Mouse (Mus musculus) limb, embryonic 10.5 days (tissue): ENCODE results near the gene Rab11fip5. TPM values are rescaled to one million over a fixed set of nuclear protein-coding genes. Genes with fewer than 3 reads are reported as not detected.

Experiments used
- DNase-seq: peaks from one replicate; pipeline ENCODE4 v3.0.0-alpha.2; 2017; ENCODE audit warnings: low spot score
- H3K27ac ChIP-seq: fragments of 300-500 bp; sonication (generic); 2 replicates; pipeline ENCODE4 v1.5.1; 2016; ENCODE audit warnings: mild to moderate bottlenecking
- H3K27me3 ChIP-seq: fragments of 300-500 bp; sonication (generic); 2 replicates; pipeline ENCODE4 v1.6.1; 2016; ENCODE audit warnings: low read depth, mild to moderate bottlenecking; ENCODE audit not compliant: poor library complexity, severe bottlenecking
- H3K36me3 ChIP-seq: fragments of 300-500 bp; sonication (generic); 2 replicates; pipeline ENCODE4 v1.6.1; 2016; ENCODE audit warnings: mild to moderate bottlenecking, moderate library complexity
- H3K4me1 ChIP-seq: fragments of 300-500 bp; sonication (generic); 2 replicates; pipeline ENCODE4 v1.6.1; 2016
- H3K4me3 ChIP-seq: fragments of 300-500 bp; sonication (generic); 2 replicates; pipeline ENCODE4 v1.5.1; 2016; ENCODE audit warnings: mild to moderate bottlenecking, moderate library complexity
- H3K9me3 ChIP-seq: fragments of 300-500 bp; sonication (generic); replicated peaks from 2 replicates; pipeline ENCODE4 v1.6.1; 2016; ENCODE audit warnings: mild to moderate bottlenecking
- WGBS: fragments of 180-500 bp; shearing (Covaris S2); methylation state at CpG from one replicate; pipeline ENCODE4 v1.1.7; 2016; 5-methylcytosine and 5-hydroxymethylcytosine counted together
- polyA plus RNA-seq: library from polyadenylated mRNA; unstranded; fragments of >200 nt; fragmentation: Nextera tagmentation; extraction: Ambion mirVana; gene quantifications from 2 replicates; pipeline ENCODE4 v1.2.1, GENCODE M21; 2016

The Rab11fip5 gene
- polyA plus RNA-seq: 3.2 and 4.3 TPM in 2 replicates

DNA sequence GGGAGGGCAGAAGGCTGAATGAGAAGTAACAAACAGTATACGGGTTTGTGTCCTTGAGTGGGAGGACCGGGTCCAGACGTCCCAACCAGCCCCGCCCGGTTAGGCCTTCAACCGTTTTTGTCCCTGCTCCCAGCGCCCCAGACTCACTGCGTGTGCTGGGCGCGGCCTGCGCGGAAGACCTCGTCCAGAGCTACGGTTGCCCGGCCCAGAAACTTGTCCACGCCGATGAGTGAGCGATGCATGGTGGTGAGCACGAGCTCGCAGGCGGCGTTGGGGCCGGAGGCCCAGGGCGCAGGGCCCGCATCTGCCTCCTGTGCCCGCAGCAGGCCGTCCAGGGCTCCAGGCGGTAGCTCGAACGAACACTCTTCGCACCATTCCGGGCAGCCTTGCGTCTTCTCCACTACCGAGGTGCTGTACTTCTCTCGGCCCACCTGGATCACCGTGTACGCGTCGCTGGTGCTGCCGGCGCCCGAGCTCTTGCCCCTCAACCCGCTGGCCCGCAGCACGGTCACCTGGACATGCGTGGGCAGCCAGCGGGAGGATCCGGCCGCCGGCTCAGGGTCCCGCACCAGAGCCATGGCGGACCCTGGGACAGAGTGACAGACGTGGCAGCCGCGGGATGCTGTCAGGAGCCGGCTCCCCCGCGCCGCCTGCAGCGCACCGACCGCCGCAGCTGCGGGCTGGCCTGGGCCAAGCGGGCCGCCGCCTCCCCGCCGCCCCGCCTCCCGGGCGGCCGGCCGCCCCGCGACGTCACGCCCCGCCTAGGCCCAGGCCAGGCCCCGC lies at the start of gene Rab11fip5:
Gene Rab11fip5, minus strand, starts transcription at position 684 of the 783 bp plus-strand sequence.
- WGBS: 3% methylated on average over 80 of the region's 80 CpGs
- no peak for DNase-seq
- peak within 1 kb of the TSS; percentile 80 for H3K27ac ChIP-seq
- no peaks in the 10 kb centered on the region for H3K36me3 ChIP-seq
- H3K4me3 ChIP-seq: peak within 1 kb of the TSS; percentile 82
- H3K9me3 ChIP-seq: no peaks in the 10 kb centered on the region
- peaks cover 32% of the 10 kb centered on the region for H3K4me1 ChIP-seq
- peaks cover 49% of the 10 kb centered on the region for H3K27me3 ChIP-seq

DNA sequence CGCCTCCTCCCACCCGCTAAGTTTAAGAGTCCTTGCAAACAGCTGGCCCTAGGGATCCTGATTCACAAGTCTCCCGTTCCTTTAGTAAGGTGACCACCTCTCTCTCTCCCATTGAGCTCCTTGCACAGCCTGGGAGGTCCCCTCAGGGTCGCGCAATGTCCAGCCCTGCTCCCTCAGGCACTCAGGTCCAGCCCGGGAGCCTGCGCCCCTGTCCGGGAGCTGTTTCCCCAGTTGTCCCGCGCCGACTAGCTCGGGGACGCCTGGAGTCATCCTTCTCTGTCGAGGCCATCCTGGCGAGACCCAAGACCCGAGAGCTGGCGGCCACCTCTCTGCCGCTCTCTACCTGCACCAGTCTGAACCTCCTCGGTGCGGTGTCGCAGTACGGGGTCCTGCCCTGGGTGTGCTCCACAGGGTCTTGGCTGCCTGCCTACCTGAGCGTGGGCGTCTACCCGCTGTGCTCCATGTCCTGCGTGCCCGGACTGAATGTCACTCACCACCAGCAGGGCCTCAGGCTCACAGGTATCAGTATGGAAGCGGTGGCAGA lies 49.5 kb upstream of the Rab11fip5 start, which contains the start of gene Noto:
Gene Noto, plus strand, starts transcription at position 51 of the 544 bp plus-strand sequence.
- Histone ChIP-seq H3K27ac (no peak within 1 kb of the TSS), H3K4me1 (peaks cover 10% of the 10 kb centered on the region), H3K27me3 (peaks cover 73% of the 10 kb centered on the region), H3K4me3 (peak within 1 kb of the TSS; percentile 4; the same call in 1 of the 2 replicates), H3K36me3 (no peaks in the 10 kb centered on the region), H3K9me3 (no peaks in the 10 kb centered on the region)
- WGBS: 11% methylated on average over 28 of the region's 28 CpGs
- peak; percentile 41 for DNase-seq

DNA sequence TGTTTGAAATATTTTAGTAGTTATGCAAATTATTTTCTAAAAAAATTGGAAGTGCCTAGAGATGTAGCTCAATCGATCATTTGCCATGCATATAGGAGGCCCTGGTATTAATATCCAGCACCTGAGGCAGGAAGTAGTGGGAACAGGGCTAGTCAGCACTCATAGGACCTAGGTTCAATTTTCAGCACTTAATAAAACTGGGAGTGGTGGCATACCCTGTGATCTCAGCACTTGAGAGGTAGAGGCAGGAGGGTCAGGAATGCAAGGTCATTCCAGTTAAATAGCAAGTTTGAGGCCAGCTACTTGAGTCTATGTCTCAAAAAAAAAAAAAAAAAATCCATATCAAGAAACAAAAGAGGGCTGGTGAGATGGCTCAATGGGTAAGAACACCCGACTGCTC lies 44.7 kb upstream of the Rab11fip5 start:
- Histone ChIP-seq H3K9me3 (no peaks in the 10 kb centered on the region), H3K4me3 (no peak overlapping the region), H3K27ac (no peak overlapping the region), H3K36me3 (no peaks in the 10 kb centered on the region), H3K27me3 (peaks cover 48% of the 10 kb centered on the region), H3K4me1 (peaks cover 9% of the 10 kb centered on the region)
- no peak for DNase-seq
- 89% methylated on average over 2 of the region's 2 CpGs for WGBS

DNA sequence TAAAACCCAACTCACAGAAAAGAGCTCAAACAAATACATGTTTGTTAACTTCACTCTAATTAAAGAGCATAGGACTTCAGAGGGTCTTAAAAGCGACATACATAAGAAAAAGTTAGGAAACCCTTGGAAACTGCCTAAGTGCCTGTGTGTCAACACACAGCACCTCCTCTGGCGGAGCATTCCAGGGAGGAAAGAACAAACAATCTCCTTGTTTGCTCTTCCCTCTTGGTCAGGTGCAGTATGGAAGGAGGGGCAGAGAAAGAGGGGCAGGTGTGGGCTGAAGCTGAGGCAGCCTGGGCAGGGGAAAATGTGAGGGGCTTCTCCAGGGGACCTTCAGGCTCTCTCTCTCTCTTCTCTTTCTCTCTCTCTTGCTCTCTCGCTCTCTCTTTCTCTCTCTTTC lies 41.4 kb upstream of the Rab11fip5 start:
- H3K9me3 ChIP-seq: no peaks in the 10 kb centered on the region
- 49% methylated on average over 3 of the region's 3 CpGs for WGBS

DNA sequence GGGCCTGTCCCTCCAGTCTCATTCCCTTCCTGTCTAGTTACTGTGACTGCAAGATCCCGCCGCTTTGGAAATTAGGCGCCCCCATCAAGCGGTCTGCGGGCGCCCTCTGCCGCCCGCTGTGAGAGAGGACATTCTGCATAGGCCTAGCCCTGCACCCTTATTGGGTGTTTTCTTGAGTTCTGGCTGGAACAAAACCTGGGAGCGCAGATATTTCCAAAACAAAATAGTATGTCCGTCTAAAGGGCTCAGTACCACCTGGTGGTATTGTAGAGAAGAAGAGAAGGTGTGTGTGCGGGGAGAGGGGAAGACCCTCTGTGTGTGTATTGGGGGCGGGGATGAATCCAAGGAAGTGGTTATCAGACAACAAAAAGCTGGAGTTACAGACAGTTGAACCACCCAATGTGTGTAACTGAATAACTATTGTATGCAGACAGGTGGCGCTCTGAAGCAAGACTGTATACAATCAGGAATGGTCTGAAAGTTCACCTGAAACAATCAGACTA lies 36.4 kb upstream of the Rab11fip5 start:
- Histone ChIP-seq H3K4me1 (peaks cover 11% of the 10 kb centered on the region), H3K9me3 (no peaks in the 10 kb centered on the region), H3K4me3 (no peak overlapping the region), H3K27me3 (peaks cover 64% of the 10 kb centered on the region), H3K36me3 (no peaks in the 10 kb centered on the region), H3K27ac (no peak overlapping the region)
- WGBS: 9% methylated on average over 13 of the region's 13 CpGs
- peak; percentile 85 for DNase-seq

More for the DNA sequence above, 41.4 kb upstream of the Rab11fip5 start:
- Histone ChIP-seq H3K27ac (no peak overlapping the region), H3K4me1 (no peaks in the 10 kb centered on the region), H3K27me3 (peaks cover 17% of the 10 kb centered on the region), H3K4me3 (no peak overlapping the region), H3K36me3 (no peaks in the 10 kb centered on the region)
- DNase-seq: no peak

DNA sequence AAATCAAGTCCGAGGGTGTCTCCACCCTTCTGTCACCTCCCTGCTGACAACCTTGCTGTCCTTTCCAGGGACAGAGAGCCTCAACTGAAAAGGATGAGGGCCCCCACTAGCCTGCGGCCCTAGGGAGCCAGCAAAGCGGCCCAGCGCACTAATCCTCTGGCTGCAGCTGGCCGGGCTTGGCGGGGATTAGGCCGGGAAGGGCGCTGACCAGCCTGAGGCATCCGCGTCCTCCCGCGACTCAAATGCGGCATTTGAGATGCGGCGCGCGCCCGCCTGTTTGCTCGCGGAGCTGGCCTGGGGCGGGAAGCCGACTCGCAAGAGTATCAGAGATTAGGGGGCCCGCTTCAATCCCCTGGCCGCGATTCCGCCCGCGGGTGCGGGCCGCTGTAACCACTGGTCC lies 34.6 kb upstream of the Rab11fip5 start:
- Histone ChIP-seq H3K4me3 (peak overlapping the region; percentile 35), H3K27ac (no peak overlapping the region), H3K9me3 (no peaks in the 10 kb centered on the region), H3K4me1 (peaks cover 11% of the 10 kb centered on the region), H3K27me3 (peaks cover 70% of the 10 kb centered on the region), H3K36me3 (no peaks in the 10 kb centered on the region)
- WGBS: 1% methylated on average over 31 of the region's 31 CpGs
- DNase-seq: peak; percentile 53

DNA sequence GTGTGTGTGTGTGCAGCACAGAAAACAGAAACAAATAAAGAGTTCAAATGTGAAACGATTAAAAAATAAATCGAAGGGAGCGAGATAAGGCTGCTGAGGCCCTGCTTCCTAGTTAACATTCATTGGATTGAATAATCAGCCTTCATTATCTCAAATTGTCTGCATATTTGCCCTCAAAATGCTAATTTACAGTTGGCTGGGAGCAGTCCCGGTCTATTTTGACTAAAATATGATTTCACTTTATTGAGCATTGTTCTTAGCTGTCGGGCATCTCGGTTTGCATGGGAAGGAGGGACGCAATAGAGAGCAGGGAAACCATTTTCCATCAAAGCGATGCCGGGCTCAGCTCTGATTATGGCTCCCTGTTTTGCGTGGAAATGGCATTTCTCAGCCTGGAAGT lies 28.6 kb upstream of the Rab11fip5 start:
- no peaks in the 10 kb centered on the region for H3K9me3 ChIP-seq
- H3K4me1 ChIP-seq: peaks cover 6% of the 10 kb centered on the region
- 88% methylated on average over 10 of the region's 10 CpGs for WGBS
- H3K27me3 ChIP-seq: peaks cover 43% of the 10 kb centered on the region
- no peak overlapping the region for H3K27ac ChIP-seq
- no peak for DNase-seq
- no peak overlapping the region for H3K4me3 ChIP-seq
- H3K36me3 ChIP-seq: no peaks in the 10 kb centered on the region

DNA sequence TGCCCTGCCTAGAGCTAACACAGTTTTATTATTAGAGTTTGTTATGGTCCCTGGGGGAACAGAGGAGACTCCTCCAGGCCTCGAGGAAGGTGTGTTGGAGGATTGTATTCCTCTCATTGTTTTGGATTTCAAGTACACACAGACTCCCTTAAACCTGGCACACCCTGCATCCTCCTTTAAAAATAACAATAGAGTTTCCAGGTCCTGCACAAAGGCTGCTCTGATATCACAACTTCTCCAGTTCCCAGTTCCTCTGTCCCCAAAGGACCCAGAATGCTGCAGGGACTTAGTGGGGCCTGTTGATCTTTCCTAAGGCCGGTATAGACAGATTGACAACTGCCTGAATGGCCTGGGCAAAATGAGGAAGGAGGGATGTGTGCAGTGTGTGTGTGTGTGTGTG lies 28.2 kb upstream of the Rab11fip5 start:
- peaks cover 6% of the 10 kb centered on the region for H3K4me1 ChIP-seq

DNA sequence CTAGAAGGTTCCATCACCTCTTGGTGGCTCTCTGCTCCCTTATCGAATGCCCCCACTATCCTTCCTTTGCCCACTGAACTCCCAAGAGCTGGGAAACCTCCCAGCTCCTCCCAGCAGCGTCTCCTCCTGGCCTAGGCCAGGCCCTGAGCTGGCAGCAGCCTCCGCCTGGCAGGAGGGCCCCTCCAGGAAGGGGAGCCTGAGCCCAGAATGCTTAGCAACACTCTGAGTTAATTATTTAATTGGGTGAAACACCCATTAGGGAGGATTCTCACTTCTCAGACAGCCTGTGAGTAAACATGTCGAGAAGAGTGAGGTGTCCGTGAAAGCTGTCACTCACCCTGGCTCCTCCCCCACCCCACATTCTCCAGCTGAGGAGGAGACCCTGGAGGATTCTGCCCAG lies 25.3 kb upstream of the Rab11fip5 start:
- H3K36me3 ChIP-seq: no peaks in the 10 kb centered on the region
- peaks cover 6% of the 10 kb centered on the region for H3K4me1 ChIP-seq
- WGBS: 22% methylated on average over 5 of the region's 5 CpGs
- H3K27me3 ChIP-seq: peaks cover 10% of the 10 kb centered on the region
- no peak overlapping the region for H3K4me3 ChIP-seq
- DNase-seq: no peak
- H3K9me3 ChIP-seq: no peaks in the 10 kb centered on the region
- H3K27ac ChIP-seq: peak overlapping the region; percentile 17; the same call in 1 of the 2 replicates

More for the DNA sequence above, 28.2 kb upstream of the Rab11fip5 start:
- H3K36me3 ChIP-seq: no peaks in the 10 kb centered on the region
- peaks cover 38% of the 10 kb centered on the region for H3K27me3 ChIP-seq
- WGBS: 74% methylated on average over 2 of the region's 2 CpGs
- no peak for DNase-seq
- no peak overlapping the region for H3K4me3 ChIP-seq
- H3K9me3 ChIP-seq: no peaks in the 10 kb centered on the region
- no peak overlapping the region for H3K27ac ChIP-seq

DNA sequence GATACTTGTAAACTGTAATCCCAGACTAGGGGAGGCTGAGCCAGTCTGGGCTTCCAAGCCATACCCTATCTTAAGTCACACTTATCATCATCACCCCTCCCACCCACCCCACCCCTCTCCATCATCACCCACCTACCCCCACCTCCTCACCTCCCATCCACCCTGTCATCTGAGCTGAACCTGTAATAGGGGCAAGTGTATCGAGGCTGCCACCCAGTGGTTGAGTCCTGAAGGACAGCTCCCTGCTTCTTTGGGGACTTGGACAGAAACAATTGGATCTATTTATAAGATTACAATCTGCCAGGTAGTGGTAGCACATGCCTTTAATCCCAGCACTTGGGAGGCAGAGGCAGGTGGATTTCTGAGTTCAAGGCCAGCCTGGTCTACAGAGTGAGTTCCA lies 22.7 kb upstream of the Rab11fip5 start:
- Histone ChIP-seq H3K4me1 (peaks cover 6% of the 10 kb centered on the region), H3K4me3 (no peak overlapping the region), H3K27me3 (peaks cover 9% of the 10 kb centered on the region), H3K27ac (no peak overlapping the region), H3K36me3 (no peaks in the 10 kb centered on the region), H3K9me3 (no peaks in the 10 kb centered on the region)
- DNase-seq: no peak
- 27% methylated on average over 1 of the region's 1 CpGs for WGBS

DNA sequence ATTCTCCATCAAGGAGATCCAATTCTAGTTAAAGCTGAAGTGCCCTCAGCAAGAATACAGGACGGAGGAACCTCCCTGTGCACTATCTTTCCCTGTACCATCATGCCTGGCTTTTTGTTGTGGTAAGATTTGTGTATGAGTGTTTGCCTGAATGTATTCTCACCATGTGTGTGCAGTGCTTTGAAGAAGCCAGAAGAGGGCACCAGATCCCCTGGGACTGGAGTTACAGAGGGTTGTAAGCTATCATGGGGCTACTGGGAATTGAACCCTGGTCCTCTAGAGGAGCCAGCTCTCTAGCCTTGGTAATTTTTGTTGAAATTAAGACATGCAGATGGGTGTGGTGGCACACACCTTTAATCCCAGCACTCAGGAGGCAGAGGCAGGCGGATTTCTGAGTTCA lies 20.9 kb upstream of the Rab11fip5 start:
- Histone ChIP-seq H3K9me3 (no peaks in the 10 kb centered on the region), H3K4me1 (peaks cover 6% of the 10 kb centered on the region), H3K27me3 (peaks cover 12% of the 10 kb centered on the region), H3K36me3 (no peaks in the 10 kb centered on the region), H3K4me3 (no peak overlapping the region), H3K27ac (no peak overlapping the region)
- 80% methylated on average over 2 of the region's 2 CpGs for WGBS
- no peak for DNase-seq

DNA sequence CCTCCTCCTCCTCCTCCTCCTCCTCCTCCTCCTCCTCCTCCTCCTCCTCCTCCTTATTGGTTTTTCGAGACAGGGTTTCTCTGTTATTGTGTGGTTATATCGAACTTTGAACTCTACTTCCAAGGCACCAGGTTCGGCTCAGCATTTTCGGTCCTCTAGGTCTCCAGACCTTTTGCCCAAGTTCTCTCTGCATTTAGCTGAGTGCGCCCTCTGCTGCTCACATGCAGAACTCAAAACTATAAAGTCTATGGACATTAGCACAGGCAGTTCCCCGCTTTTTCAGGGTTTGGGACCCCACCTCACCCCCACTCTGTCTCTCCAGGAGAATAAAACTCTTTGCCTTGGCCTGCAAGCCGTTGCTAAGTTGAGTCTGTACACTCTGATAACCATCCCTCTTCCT lies 17.4 kb upstream of the Rab11fip5 start:
- Histone ChIP-seq H3K36me3 (no peaks in the 10 kb centered on the region), H3K9me3 (no peaks in the 10 kb centered on the region), H3K4me3 (no peak overlapping the region), H3K27ac (no peak overlapping the region), H3K27me3 (peaks cover 27% of the 10 kb centered on the region), H3K4me1 (no peaks in the 10 kb centered on the region)
- peak; percentile 71 for DNase-seq
- WGBS: 34% methylated on average over 6 of the region's 7 CpGs

DNA sequence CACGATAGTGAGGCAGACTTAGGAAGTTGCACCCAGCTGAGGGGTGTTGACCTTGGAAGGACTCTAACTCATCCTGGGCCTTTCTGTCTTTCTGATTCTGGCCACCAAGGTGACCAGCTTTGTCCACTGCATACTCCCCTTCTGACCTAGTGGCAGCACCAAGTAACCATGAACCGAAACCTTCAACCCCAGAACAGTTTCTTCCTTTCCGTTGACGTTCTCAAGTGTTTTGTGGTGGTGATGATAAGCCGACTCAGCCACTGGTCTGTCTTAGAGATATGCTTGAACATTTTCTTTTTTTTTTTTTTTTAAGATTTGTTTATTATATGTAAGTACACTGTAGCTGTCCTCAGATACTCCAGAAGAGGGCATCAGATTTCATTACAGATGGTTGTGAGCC lies 14.2 kb upstream of the Rab11fip5 start:
- no peaks in the 10 kb centered on the region for H3K36me3 ChIP-seq
- H3K4me3 ChIP-seq: no peak overlapping the region
- H3K27ac ChIP-seq: no peak overlapping the region
- 79% methylated on average over 5 of the region's 5 CpGs for WGBS
- no peak for DNase-seq
- H3K27me3 ChIP-seq: peaks cover 35% of the 10 kb centered on the region
- no peaks in the 10 kb centered on the region for H3K9me3 ChIP-seq
- H3K4me1 ChIP-seq: no peaks in the 10 kb centered on the region
